Mouse (Mus musculus) intestine, postnatal 0 days (tissue): Measurements from ENCODE around the gene Polr2e. TPM values are rescaled to one million over a fixed set of nuclear protein-coding genes. Genes with fewer than 3 reads are reported as not detected.
A peak's percentile ranks its signal among the peaks of the same experiment; 100 is the strongest.

Experiments
- ATAC-seq: fragments of 200-750 bp; cut with Nextera tagmentation; 2 replicates; pipeline ENCODE4 v1.8.0; 2017; ENCODE audit warnings: mild to moderate bottlenecking, moderate TSS enrichment, moderate library complexity
- H3K27ac ChIP-seq: fragments of 300-500 bp; sonication (generic); 2 replicates; pipeline ENCODE4 v1.5.1; 2014; ENCODE audit warnings: mild to moderate bottlenecking, low read depth, low read length, moderate library complexity
- H3K27me3 ChIP-seq: fragments of 300-500 bp; sonication (generic); replicated peaks from 2 replicates; pipeline ENCODE4 v1.6.1; 2014; ENCODE audit warnings: low read length, mixed read lengths; ENCODE audit not compliant: control insufficient read depth, insufficient read depth
- H3K36me3 ChIP-seq: fragments of 300-500 bp; sonication (generic); 2 replicates; pipeline ENCODE4 v1.6.1; 2014; ENCODE audit warnings: mild to moderate bottlenecking, moderate library complexity; ENCODE audit not compliant: control insufficient read depth, insufficient read depth
- H3K4me1 ChIP-seq: fragments of 300-500 bp; sonication (generic); replicated peaks from 2 replicates; pipeline ENCODE4 v1.6.1; 2014; ENCODE audit warnings: antibody characterized with exemption, low read length, mixed read lengths; ENCODE audit not compliant: control insufficient read depth, insufficient read depth
- H3K4me2 ChIP-seq: fragments of 300-500 bp; sonication (generic); replicated peaks from 2 replicates; pipeline ENCODE4 v1.6.1; 2014; ENCODE audit warnings: low read depth, mild to moderate bottlenecking, moderate library complexity
- H3K4me3 ChIP-seq: fragments of 300-500 bp; sonication (generic); 2 replicates; pipeline ENCODE4 v1.5.1; 2014; ENCODE audit warnings: low read depth, low read length
- H3K9ac ChIP-seq: fragments of 300-500 bp; sonication (generic); 2 replicates; pipeline ENCODE4 v1.6.1; 2014; ENCODE audit warnings: mild to moderate bottlenecking, low read depth, low read length
- H3K9me3 ChIP-seq: fragments of 300-500 bp; sonication (generic); 2 replicates; pipeline ENCODE4 v1.6.1; 2016; ENCODE audit warnings: mixed run types; ENCODE audit not compliant: control insufficient read depth
- CTCF ChIP-seq: sonication (generic); IDR thresholded peaks from 2 replicates; pipeline ENCODE4 v1.5.1; 2016; ENCODE audit warnings: low read depth, mild to moderate bottlenecking, control low read depth, antibody characterized with exemption, moderate library complexity
- WGBS: fragments of 180-500 bp; shearing (Covaris S2); extraction: QIAGEN DNeasy Blood & Tissue Kit; methylation state at CpG from one replicate; pipeline ENCODE4 v1.1.7; 2014; 5-methylcytosine and 5-hydroxymethylcytosine counted together
- polyA plus RNA-seq: library from polyadenylated mRNA; unstranded; fragments of >200 nt; fragmentation: Nextera tagmentation; extraction: Ambion mirVana; gene quantifications from 2 replicates; pipeline ENCODE4 v1.2.1, GENCODE M21; 2015

The Polr2e gene
- polyA plus RNA-seq, 1 experiment from 2014 or later = 98.5 TPM

- H3K36me3 ChIP-seq = peaks cover 28% of the 10 kb centered on the region
- 91% methylated on average over 6 of the region's 6 CpGs for WGBS
Measured at GRCm38 (mm10) chr10:79991548-79991947, 48.0 kb downstream of the Polr2e start.

GRCm38 (mm10) chr10:79991099-79991498 lies 48.5 kb downstream of the Polr2e start:
- Histone ChIP-seq H3K9me3 (no peaks in the 10 kb centered on the region), H3K36me3 (peaks cover 28% of the 10 kb centered on the region), H3K4me3 (peak overlapping the region; percentile 2; the same call in 1 of the 2 replicates), H3K27me3 (no peaks in the 10 kb centered on the region), H3K4me1 (no peaks in the 10 kb centered on the region), H3K9ac (no peak overlapping the region), H3K4me2 (no peak overlapping the region), H3K27ac (no peak overlapping the region)
- 73% methylated on average over 12 of the region's 12 CpGs for whole genome bisulfite sequencing
- TF ChIP-seq CTCF = no peak
- ATAC-seq = no peak

More at GRCm38 (mm10) chr10:79991548-79991947, 48.0 kb downstream of the Polr2e start:
- Histone ChIP-seq H3K4me2 (no peak overlapping the region), H3K27me3 (no peaks in the 10 kb centered on the region), H3K9ac (no peak overlapping the region), H3K9me3 (no peaks in the 10 kb centered on the region), H3K4me1 (no peaks in the 10 kb centered on the region), H3K4me3 (no peak overlapping the region), H3K27ac (no peak overlapping the region)
- TF ChIP-seq CTCF = peak; percentile 58
- ATAC-seq = no peak

- Histone ChIP-seq H3K9me3 (no peaks in the 10 kb centered on the region), H3K4me3 (peak overlapping the region; percentile 67)
- TF ChIP-seq CTCF = no peak
Measured at GRCm38 (mm10) chr10:79989870-79990269, 49.7 kb downstream of the Polr2e start.

GRCm38 (mm10) chr10:79989272-79989786 lies 50.3 kb downstream of the Polr2e start:
- Histone ChIP-seq H3K27me3 (no peaks in the 10 kb centered on the region), H3K4me1 (no peaks in the 10 kb centered on the region), H3K4me2 (peak overlapping the region; percentile 88), H3K36me3 (peaks cover 27% of the 10 kb centered on the region), H3K4me3 (peak overlapping the region; percentile 67), H3K9me3 (no peaks in the 10 kb centered on the region), H3K9ac (peak overlapping the region; percentile 77), H3K27ac (peak overlapping the region; percentile 79; the same call in 1 of the 2 replicates)
- 28% methylated on average over 8 of the region's 8 CpGs for WGBS
- no peak for ATAC-seq
- no peak for TF ChIP-seq CTCF

More at GRCm38 (mm10) chr10:79989870-79990269, 49.7 kb downstream of the Polr2e start:
- peaks cover 28% of the 10 kb centered on the region for H3K36me3 ChIP-seq
- peak overlapping the region; percentile 77; the same call in 1 of the 2 replicates for H3K9ac ChIP-seq
- WGBS = 45% methylated on average over 15 of the region's 15 CpGs
- no peaks in the 10 kb centered on the region for H3K4me1 ChIP-seq
- no peak for ATAC-seq
- H3K4me2 ChIP-seq = peak overlapping the region; percentile 88
- H3K27ac ChIP-seq = no peak overlapping the region; the same call in 1 of the 2 replicates
- no peaks in the 10 kb centered on the region for H3K27me3 ChIP-seq

- H3K9me3 ChIP-seq = no peaks in the 10 kb centered on the region
- H3K27me3 ChIP-seq = no peaks in the 10 kb centered on the region
- WGBS = under 1% methylated on average over 59 of the region's 59 CpGs
- H3K27ac ChIP-seq = peak within 1 kb of the TSS; percentile 79
- H3K36me3 ChIP-seq = peaks cover 21% of the 10 kb centered on the region
- TF ChIP-seq CTCF = no peak
- peak; percentile 4; the same call in 1 of the 2 replicates for ATAC-seq
- peak within 1 kb of the TSS; percentile 88 for H3K4me2 ChIP-seq
- peak within 1 kb of the TSS; percentile 67 for H3K4me3 ChIP-seq
- peak within 1 kb of the TSS; percentile 77 for H3K9ac ChIP-seq
- H3K4me1 ChIP-seq = no peaks in the 10 kb centered on the region
Measured at GRCm38 (mm10) chr10:79988506-79989271, 50.9 kb downstream of the Polr2e start, which contains the start of gene Cnn2. TSS of gene Cnn2 (plus strand) at chr10:79988584.

GRCm38 (mm10) chr10:79987771-79988505 lies 51.7 kb downstream of the Polr2e start:
- peak overlapping the region; percentile 88 for H3K4me2 ChIP-seq
- WGBS = 15% methylated on average over 27 of the region's 27 CpGs
- peak overlapping the region; percentile 77 for H3K9ac ChIP-seq
- H3K36me3 ChIP-seq = peaks cover 14% of the 10 kb centered on the region
- H3K27ac ChIP-seq = peak overlapping the region; percentile 79
- 0 out of 2 replicates have a peak, but pooled peaks cover 4% of the 10 kb centered on the region for H3K4me1 ChIP-seq
- H3K9me3 ChIP-seq = no peaks in the 10 kb centered on the region
- no peak for TF ChIP-seq CTCF
- ATAC-seq = no peak
- H3K4me3 ChIP-seq = peak overlapping the region; percentile 67
- no peaks in the 10 kb centered on the region for H3K27me3 ChIP-seq
